Comparison of ENCODE assay signal across 22 mouse cellular contexts in the genomic region with DNA sequence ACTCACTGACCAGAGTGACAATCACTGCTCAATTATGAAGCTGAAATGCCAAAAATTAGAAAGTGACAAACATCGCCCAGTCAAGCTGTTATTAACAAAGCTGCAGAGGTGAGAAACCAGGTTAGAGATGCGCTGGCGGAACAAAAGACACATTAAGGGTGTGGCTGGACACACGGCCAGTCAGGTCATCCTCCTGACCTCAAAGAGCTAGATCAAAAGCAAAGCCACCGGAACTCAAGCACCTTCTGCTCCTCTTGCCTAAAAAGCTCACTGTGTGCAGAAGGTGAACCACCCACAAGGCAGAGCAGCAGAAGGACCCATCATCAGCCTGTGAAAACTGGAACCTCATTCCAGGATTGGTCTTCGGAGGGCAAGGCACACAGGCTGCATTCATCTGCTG. TPM values are rescaled to one million over a fixed set of nuclear protein-coding genes. Genes with fewer than 3 reads are reported as not detected.
A peak's percentile ranks its signal among the peaks of the same experiment; 100 is the strongest.
DNase-seq lines count a peak whose midpoint lies in the region; TF ChIP-seq lines count a peak whose summit lies in the region.
"Had no signal": no experiment of that assay in that cellular context is flagged by ENCODE, and none has a peak within 500 bp of the region (broad histone marks: within the 10 kb centered on the region; RNA-seq: fewer than 3 reads in every experiment).

No protein-coding gene starts in this region.

- no peak overlapping the region for H3K9ac ChIP-seq in heart, adult 2 months (ENCODE audit: low read depth, low read length)
- H3K9ac ChIP-seq: embryonic facial prominence, embryonic 12.5 days; forebrain, embryonic 13.5 days; forebrain, embryonic 15.5 days; forebrain, postnatal 0 days had no signal

- H3K79me2 ChIP-seq in heart, adult 2 months (replicated peaks; ENCODE audit: control insufficient read depth, insufficient read depth, low read length), result no peaks in the 10 kb centered on the region; the same call in 1 of the 2 replicates

- no peak overlapping the region for H3K4me3 ChIP-seq in heart, adult 2 months
- no peak overlapping the region for H3K4me3 ChIP-seq in kidney, adult 2 months (ENCODE audit: insufficient read depth, low read depth, low read length)
- H3K4me3 ChIP-seq in limb, embryonic 10.5 days, result no peak overlapping the region
- H3K4me3 ChIP-seq: embryonic facial prominence, embryonic 10.5 days; embryonic facial prominence, embryonic 12.5 days; forebrain, embryonic 13.5 days; forebrain, embryonic 15.5 days had no signal

- no peaks in the 10 kb centered on the region for H3K9me3 ChIP-seq in limb, embryonic 10.5 days (replicated peaks)
- H3K9me3 ChIP-seq: embryonic facial prominence, embryonic 10.5 days; embryonic facial prominence, embryonic 12.5 days; forebrain, embryonic 13.5 days; forebrain, embryonic 15.5 days had no signal

- H3K27ac ChIP-seq in heart, adult 2 months, result no peak overlapping the region
- peak overlapping the region; percentile 90 for H3K27ac ChIP-seq in kidney, adult 2 months (ENCODE audit: insufficient read depth, low read depth, low read length)
- peak overlapping the region; percentile 79; the same call in 1 of the 2 replicates for H3K27ac ChIP-seq in limb, embryonic 10.5 days
- H3K27ac ChIP-seq: embryonic facial prominence, embryonic 12.5 days; forebrain, embryonic 13.5 days; forebrain, embryonic 15.5 days had no signal

- no peak for TF ChIP-seq CTCF in heart, adult 2 months (IDR thresholded peaks at IDR 0.05)
- no peak for TF ChIP-seq CTCF in kidney, adult 2 months (conservative IDR thresholded peaks at IDR 0.05; ENCODE audit: insufficient read depth, insufficient read length, low read depth, low read length)

- H3K4me1 ChIP-seq in heart, adult 2 months (ENCODE audit: control insufficient read depth, insufficient read depth, low read length), result peaks cover 4% of the 10 kb centered on the region; the same call in 1 of the 2 replicates
- peaks cover 14% of the 10 kb centered on the region; the same call in 1 of the 2 replicates for H3K4me1 ChIP-seq in kidney, adult 2 months (ENCODE audit: control insufficient read depth, insufficient read depth, low read length)
- peaks cover 70% of the 10 kb centered on the region for H3K4me1 ChIP-seq in limb, embryonic 10.5 days
- H3K4me1 ChIP-seq: forebrain, embryonic 13.5 days; forebrain, embryonic 15.5 days had no signal

- TF ChIP-seq EP300 in heart, adult 2 months (IDR thresholded peaks at IDR 0.05; ENCODE audit: insufficient read depth, low read depth, low read length), result no peak

- intact Hi-C loops in heart, adult 2 months (cut with DNase I), result no loop called here

- H3K27me3 ChIP-seq in heart, adult 2 months (ENCODE audit: control insufficient read depth, insufficient read depth, low read length), result no peaks in the 10 kb centered on the region
- H3K27me3 ChIP-seq in kidney, adult 2 months (replicated peaks; ENCODE audit: control insufficient read depth, insufficient read depth, low read length), result no peaks in the 10 kb centered on the region
- no peaks in the 10 kb centered on the region for H3K27me3 ChIP-seq in limb, embryonic 10.5 days (ENCODE audit: low read depth, poor library complexity, severe bottlenecking)
- H3K27me3 ChIP-seq: embryonic facial prominence, embryonic 12.5 days; forebrain, embryonic 13.5 days; forebrain, embryonic 15.5 days had no signal

- H3K36me3 ChIP-seq in heart, adult 2 months (ENCODE audit: control insufficient read depth, insufficient read depth, low read length), result no peaks in the 10 kb centered on the region
- H3K36me3 ChIP-seq in kidney, adult 2 months (ENCODE audit: control insufficient read depth, insufficient read depth, low read length), result no peaks in the 10 kb centered on the region
- no peaks in the 10 kb centered on the region for H3K36me3 ChIP-seq in limb, embryonic 10.5 days
- H3K36me3 ChIP-seq: embryonic facial prominence, embryonic 10.5 days; embryonic facial prominence, embryonic 12.5 days; forebrain, embryonic 15.5 days had no signal

- DNase-seq in heart, adult 11 months, result peak; percentile 74
- no peak for DNase-seq in heart, adult 2 months
- no peak for DNase-seq in kidney, adult 2 months
- no peak for DNase-seq in kidney, adult 8-10 months
- peak; percentile 35 for DNase-seq in ES-CJ7 (ENCODE audit: low read depth, low spot score)
- DNase-seq in limb, embryonic 10.5 days (ENCODE audit: low spot score), result no peak
- no peak for DNase-seq in adrenal gland, postnatal 10 days
- no peak for DNase-seq in cerebellum, postnatal 4 days (ENCODE audit: low spot score in 2 of 2)
- DNase-seq: adrenal gland, adult 8-10 months; adrenal gland, postnatal 25 days; cerebellum, adult 11 months; cerebellum, adult 18-20 months; cerebellum, adult 8-10 months; cerebellum, adult 9-11 months; cerebellum, postnatal 14 days; cerebellum, postnatal 36 days; forebrain, postnatal 0 days had no signal

- 86% methylated on average over 6 of the region's 6 CpGs for WGBS in heart, adult 2 months
- WGBS in kidney, adult 2 months, result 84% methylated on average over 6 of the region's 6 CpGs
- WGBS in limb, embryonic 10.5 days, result 70% methylated on average over 6 of the region's 6 CpGs

- TF ChIP-seq POLR2A in heart, adult 2 months (IDR thresholded peaks at IDR 0.05; ENCODE audit: insufficient read depth, low read depth, low read length), result no peak
- TF ChIP-seq POLR2A in kidney, adult 2 months (IDR thresholded peaks at IDR 0.05; ENCODE audit: low read depth, low read length), result no peak

RNA-seq across cellular contexts. Expression of gene Tln2, which starts 47.8 kb away (rescaled TPM):
- 10 to 100 TPM; 67.1 to 78.2 TPM for total RNA-seq in heart, adult 2 months (2021)
- 20.1 and 29.3 TPM in 2 replicates for polyA plus RNA-seq in heart, adult 2 months (2012; rRNA removed)
- 113 and 129 TPM in 2 replicates for polyA plus RNA-seq in kidney, adult 2 months (2012; rRNA removed)
- 40.2 and 41.5 TPM in 2 replicates for polyA plus RNA-seq in limb, embryonic 10.5 days (2016; fragmentation: Nextera tagmentation; extraction: Ambion mirVana)
- 10 to 100 TPM; 22.6 to 40.1 TPM for total RNA-seq in adrenal gland, postnatal 10 days (2021)
- total RNA-seq: MEL had no signal

Comparison
In these comparisons a context has a peak if more than half of its experiments do, and no peak if none do; other contexts are left out.
1. DNase-seq: peak in heart, adult 11 months (single experiment) and ES-CJ7 (single experiment); none in heart, adult 2 months (0 of 2), kidney, adult 2 months (single experiment), kidney, adult 8-10 months (0 of 2), limb, embryonic 10.5 days (single experiment), adrenal gland, postnatal 10 days (single experiment) and cerebellum, postnatal 4 days (0 of 2).